Mouse (Mus musculus) lung, adult 2 months (tissue): Measurements from ENCODE around the gene Zbtb45. TPM values are rescaled to one million over a fixed set of nuclear protein-coding genes. Genes with fewer than 3 reads are reported as not detected.

Source experiments
- DNase-seq: peaks from one replicate; pipeline ENCODE4 v3.0.0; 2022
- H3K4me1 ChIP-seq: fragments of 200-500 bp; 2 replicates; pipeline ENCODE4 v1.6.1; 2011; ENCODE audit warnings: low read length; ENCODE audit not compliant: control insufficient read depth, insufficient read depth
- H3K4me3 ChIP-seq: fragments of 200-500 bp; replicated peaks from 2 replicates; pipeline ENCODE3; 2011; ENCODE audit warnings: low read depth, mild to moderate bottlenecking, control low read depth, low read length; ENCODE audit errors: extremely low read depth
- CTCF ChIP-seq: fragments of 200-500 bp; IDR thresholded peaks from 2 replicates; pipeline ENCODE4 v1.5.1; 2011; ENCODE audit warnings: mild to moderate bottlenecking, low read length, control low read depth; ENCODE audit not compliant: insufficient read depth
- POLR2A ChIP-seq: fragments of 200-500 bp; IDR thresholded peaks from 2 replicates; pipeline ENCODE4 v1.6.1; 2011; ENCODE audit warnings: low read depth, mild to moderate bottlenecking, control low read depth, low read length, borderline replicate concordance; ENCODE audit errors: extremely low read depth
- WGBS: fragments of 180-500 bp; shearing (Covaris S2); methylation state at CpG from one replicate; pipeline ENCODE4 v1.1.7; 2018; 5-methylcytosine and 5-hydroxymethylcytosine counted together
- polyA plus RNA-seq: library from polyadenylated mRNA; depleted of rRNA; stranded (reverse); fragments of >200 nt; gene quantifications from 2 replicates; pipeline ENCODE4 v1.2.3, GENCODE M21; 2012; rRNA removed

Gene Zbtb45
- polyA plus RNA-seq, 1 experiment: 23.5 TPM

GRCm38 (mm10) chr7:12961511-12962141 is 48.2 kb downstream of the Zbtb45 start:
- TF ChIP-seq CTCF (no peak), POLR2A (peak; percentile 80; the same call in 1 of the 2 replicates)
- DNase-seq: peak; percentile 28
- peak overlapping the region; percentile 77 for H3K4me3 ChIP-seq
- under 1% methylated on average over 29 of the region's 29 CpGs for WGBS
- H3K4me1 ChIP-seq: peaks cover 5% of the 10 kb centered on the region; the same call in 1 of the 2 replicates

DNA sequence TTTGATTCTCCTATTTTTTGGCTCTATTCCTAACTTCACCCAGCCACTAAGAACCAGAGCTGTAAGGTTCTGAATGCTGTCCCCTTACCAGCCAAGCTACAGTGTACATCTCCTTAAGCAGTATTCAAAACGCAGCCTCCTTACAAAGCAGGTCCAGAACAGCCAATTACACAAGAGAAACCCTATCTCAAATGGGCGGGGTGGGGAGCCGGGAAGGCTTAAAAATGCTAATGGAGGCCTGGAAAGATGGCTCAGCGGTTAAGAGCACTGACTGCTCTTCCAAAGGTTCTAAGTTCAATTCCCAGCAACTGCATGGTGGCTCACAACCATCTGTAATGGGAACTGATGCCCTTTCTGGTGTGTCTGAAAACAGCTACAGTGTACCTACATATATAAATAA is 50.1 kb downstream of the Zbtb45 start:
- no peaks in the 10 kb centered on the region for H3K4me1 ChIP-seq
- DNase-seq: no peak
- H3K4me3 ChIP-seq: no peak overlapping the region
- 52% methylated on average over 4 of the region's 4 CpGs for WGBS
- TF ChIP-seq POLR2A (no peak), CTCF (no peak)

DNA sequence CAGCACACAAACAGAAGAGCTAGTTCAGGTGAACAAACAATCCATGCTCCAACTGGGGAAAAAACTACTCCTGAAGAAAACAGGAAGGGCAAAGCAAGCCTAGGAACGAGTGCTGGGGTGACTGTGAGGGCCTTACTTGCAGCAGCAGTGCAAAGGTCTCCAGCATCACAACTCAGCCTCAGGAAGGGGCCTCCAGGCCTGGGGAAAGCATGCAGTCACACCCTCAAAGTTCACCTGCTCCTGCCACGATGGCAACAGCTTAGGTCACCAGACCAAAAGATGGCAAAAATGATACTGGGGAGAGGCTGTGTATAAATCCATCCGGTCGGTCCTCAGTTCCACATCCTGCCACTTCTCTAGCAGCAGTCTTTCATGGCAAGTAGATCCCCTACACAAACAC is 50.9 kb downstream of the Zbtb45 start:
- Histone ChIP-seq H3K4me3 (no peak overlapping the region), H3K4me1 (no peaks in the 10 kb centered on the region)
- 75% methylated on average over 4 of the region's 4 CpGs for WGBS
- TF ChIP-seq POLR2A (no peak), CTCF (no peak)
- DNase-seq: no peak

DNA sequence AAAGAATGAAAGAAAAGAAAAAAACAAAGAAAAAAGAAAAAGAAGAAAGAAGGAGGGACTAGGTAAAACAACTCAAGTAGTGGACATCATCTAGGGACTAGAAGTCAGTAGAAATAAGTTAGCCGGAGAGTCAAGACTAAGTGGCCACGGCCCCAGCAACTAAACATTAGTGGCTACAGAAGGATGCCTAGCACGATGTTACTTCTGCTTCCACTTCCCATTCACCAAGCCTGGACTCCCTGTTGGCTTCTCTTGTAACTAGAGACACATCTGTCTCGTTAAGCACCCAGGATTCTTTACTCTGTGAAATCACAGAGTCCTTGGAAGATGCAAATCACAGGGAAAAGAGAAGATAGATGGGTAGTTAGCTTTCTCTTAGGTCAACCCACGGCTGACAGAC is 52.3 kb downstream of the Zbtb45 start:
- WGBS: 62% methylated on average over 5 of the region's 5 CpGs

GRCm38 (mm10) chr7:12954896-12955295 is 54.9 kb downstream of the Zbtb45 start:
- WGBS: 44% methylated on average over 3 of the region's 3 CpGs
- no peak for TF ChIP-seq POLR2A
- TF ChIP-seq CTCF: no peak
- no peak overlapping the region for H3K4me3 ChIP-seq
- H3K4me1 ChIP-seq: peaks cover 6% of the 10 kb centered on the region; the same call in 1 of the 2 replicates
- no peak for DNase-seq

More for the DNA sequence above, 52.3 kb downstream of the Zbtb45 start:
- no peak for TF ChIP-seq POLR2A
- no peaks in the 10 kb centered on the region for H3K4me1 ChIP-seq
- no peak overlapping the region for H3K4me3 ChIP-seq
- DNase-seq: no peak

Other genes with a start within 250 kb of the Zbtb45 start
- 1.4 and 3.1 TPM in 2 replicates for gene Zscan18, start 206.4 kb downstream of the Zbtb45 start, polyA plus RNA-seq
- gene Zfp329, start 191.2 kb downstream of the Zbtb45 start, polyA plus RNA-seq: 0.91 and 2.1 TPM in 2 replicates
- gene Zfp110, start 175.3 kb downstream of the Zbtb45 start, polyA plus RNA-seq: 8.9 and 12.1 TPM in 2 replicates
- gene Zfp128, start 128.9 kb downstream of the Zbtb45 start, polyA plus RNA-seq: 0.74 and 1.2 TPM in 2 replicates
- gene Zscan22, start 112.2 kb downstream of the Zbtb45 start, polyA plus RNA-seq: 8.4 and 8.5 TPM in 2 replicates
- gene Rps5, start 87.7 kb downstream of the Zbtb45 start, polyA plus RNA-seq: 1,316 and 1,420 TPM in 2 replicates
- gene Rnf225, start 82.6 kb downstream of the Zbtb45 start, polyA plus RNA-seq: 2.3 and 7.0 TPM in 2 replicates
- gene Zfp324, start 44.2 kb downstream of the Zbtb45 start, polyA plus RNA-seq: 6.1 and 6.8 TPM in 2 replicates
- 5.3 and 7.4 TPM in 2 replicates for gene Zfp446, start 32.2 kb downstream of the Zbtb45 start, polyA plus RNA-seq
- 0.20 and 0.75 TPM in 2 replicates for gene Slc27a5, start 11.8 kb downstream of the Zbtb45 start, polyA plus RNA-seq
- gene Trim28, start 10.9 kb downstream of the Zbtb45 start, polyA plus RNA-seq: 170 and 214 TPM in 2 replicates
- 68.5 and 93.5 TPM in 2 replicates for gene Chmp2a, start 24.8 kb upstream of the Zbtb45 start, polyA plus RNA-seq
- 82.5 and 143 TPM in 2 replicates for gene Ube2m, start 28.2 kb upstream of the Zbtb45 start, polyA plus RNA-seq
- gene Mzf1, start 44.7 kb upstream of the Zbtb45 start, polyA plus RNA-seq: 2.3 and 2.5 TPM in 2 replicates
- not detected in 2 replicates for gene Vmn1r85, start 85.1 kb upstream of the Zbtb45 start, polyA plus RNA-seq
- gene Vmn1r86, start 109.9 kb upstream of the Zbtb45 start, polyA plus RNA-seq: not detected in 2 replicates
- not detected in 2 replicates for gene Vmn1r87, start 130.1 kb upstream of the Zbtb45 start, polyA plus RNA-seq
- gene Vmn1r88, start 149.5 kb upstream of the Zbtb45 start, polyA plus RNA-seq: not detected in 2 replicates
- not detected in 2 replicates for gene Vmn1r89, start 203.0 kb upstream of the Zbtb45 start, polyA plus RNA-seq